Mouse (Mus musculus): Measurements from ENCODE around the gene Lrp5.

DNA sequence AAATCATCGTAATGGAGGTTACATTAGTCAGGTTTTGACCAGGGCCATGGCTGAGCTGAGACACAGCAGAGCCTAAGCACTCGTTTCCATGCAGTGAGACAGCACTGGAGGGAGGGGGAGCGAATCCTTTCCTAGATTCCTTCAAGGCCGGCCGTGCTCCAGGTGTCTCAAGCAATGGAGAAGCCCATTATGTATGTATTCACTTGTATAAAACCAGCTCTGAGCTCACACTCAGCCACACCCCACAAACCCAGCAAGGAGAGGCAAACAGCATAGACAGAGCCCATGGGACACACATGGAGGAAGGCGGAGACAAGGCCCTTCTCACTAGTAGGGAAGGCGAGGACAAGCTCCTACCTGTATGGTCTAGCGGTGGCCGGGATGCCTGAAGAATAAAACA lies 100.3 kb downstream of the Lrp5 start:
- no peak for TF ChIP-seq POLR2A (IDR thresholded peaks at IDR 0.05; ENCODE audit: control insufficient read depth in 1 of 2, insufficient read depth in 1 of 2, low read depth in 1 of 2, low read length in 2 of 2, poor library complexity in 1 of 2)
- no peak for TF ChIP-seq CTCF (IDR thresholded peaks at IDR 0.05 in 2 of 3, conservative IDR thresholded peaks at IDR 0.05 in 1 of 3; ENCODE audit: control insufficient read depth in 1 of 3, insufficient read depth in 1 of 3, low read depth in 2 of 3, low read length in 3 of 3, poor library complexity in 1 of 3, severe bottlenecking in 1 of 3)
- TF ChIP-seq MAFK (IDR thresholded peaks at IDR 0.05; ENCODE audit: borderline replicate concordance, low read depth, low read length): no peak
- no peak for TF ChIP-seq MAX (IDR thresholded peaks at IDR 0.05; ENCODE audit: low read length)
- no peak for TF ChIP-seq RCOR1 (IDR thresholded peaks at IDR 0.05; ENCODE audit: low read depth, low read length)
- no peak for TF ChIP-seq MEF2A (IDR thresholded peaks at IDR 0.05; ENCODE audit: extremely low read depth, insufficient replicate concordance, low read depth, low read length, poor library complexity, severe bottlenecking)
- TF ChIP-seq ZKSCAN1 (IDR thresholded peaks at IDR 0.05; ENCODE audit: low read depth, low read length): no peak
- TF ChIP-seq EP300 (IDR thresholded peaks at IDR 0.05; ENCODE audit: low read depth in 1 of 2, low read length in 2 of 2): no peak
- TF ChIP-seq USF1 (IDR thresholded peaks at IDR 0.05; ENCODE audit: low read depth, low read length): no peak

Measured in MEL (cell line).